Mouse (Mus musculus): Measurements from ENCODE around the gene Gcnt1.

- TF ChIP-seq POLR2A (IDR thresholded peaks at IDR 0.05; ENCODE audit: low read depth, low read length) = no peak
- no peak for TF ChIP-seq CTCF (IDR thresholded peaks at IDR 0.05; ENCODE audit: extremely low read depth, insufficient read depth, insufficient read length, insufficient replicate concordance)
Measured at GRCm38 (mm10) chr19:17368557-17368956, 4.1 kb downstream of the Gcnt1 start.
